Mouse (Mus musculus) small intestine, adult 2 months (tissue): Measurements from ENCODE around the gene Ccm2l. TPM values are rescaled to one million over a fixed set of nuclear protein-coding genes. Genes with fewer than 3 reads are reported as not detected.

ENCODE experiments used
- H3K27ac ChIP-seq: fragments of 200-500 bp; 2 replicates; pipeline ENCODE4 v1.5.1; 2012; ENCODE audit warnings: low read depth, low read length, control low read depth, inconsistent platforms; ENCODE audit not compliant: insufficient read depth
- H3K27me3 ChIP-seq: fragments of 200-500 bp; 2 replicates; pipeline ENCODE4 v1.6.1; 2012; ENCODE audit warnings: mild to moderate bottlenecking, moderate library complexity, low read length, inconsistent platforms; ENCODE audit not compliant: control insufficient read depth, insufficient read depth
- H3K36me3 ChIP-seq: fragments of 200-500 bp; 2 replicates; pipeline ENCODE4 v1.6.1; 2012; ENCODE audit warnings: mild to moderate bottlenecking, low read length, control low read depth, inconsistent platforms; ENCODE audit not compliant: control insufficient read depth, insufficient read depth
- H3K4me1 ChIP-seq: fragments of 200-500 bp; 2 replicates; pipeline ENCODE4 v1.6.1; 2012; ENCODE audit warnings: low read length, inconsistent platforms, mixed read lengths; ENCODE audit not compliant: control insufficient read depth, insufficient read depth, insufficient read length
- H3K4me3 ChIP-seq: fragments of 200-500 bp; 2 replicates; pipeline ENCODE4 v1.5.1; 2012; ENCODE audit warnings: low read depth, mild to moderate bottlenecking, control low read depth, inconsistent platforms, low read length, moderate library complexity
- CTCF ChIP-seq: fragments of 200-500 bp; IDR thresholded peaks from 2 replicates; pipeline ENCODE4 v1.5.1; 2012; ENCODE audit warnings: low read depth, mild to moderate bottlenecking, control low read depth, inconsistent platforms, low read length, moderate library complexity, mixed read lengths; ENCODE audit not compliant: insufficient replicate concordance, insufficient read length; ENCODE audit errors: extremely low read depth
- POLR2A ChIP-seq: fragments of 200-500 bp; IDR thresholded peaks from 2 replicates; pipeline ENCODE4 v1.6.1; 2012; ENCODE audit warnings: low read depth, mild to moderate bottlenecking, control low read depth, inconsistent platforms, low read length, moderate library complexity
- WGBS: fragments of 180-500 bp; shearing (Covaris S2); methylation state at CpG from one replicate; pipeline ENCODE4 v1.1.7; 2018; 5-methylcytosine and 5-hydroxymethylcytosine counted together
- polyA plus RNA-seq: library from polyadenylated mRNA; depleted of rRNA; stranded (reverse); fragments of >200 nt; gene quantifications from 2 replicates; pipeline ENCODE4 v1.2.3, GENCODE M21; 2012

Gene Ccm2l
- polyA plus RNA-seq, 1 experiment: 9.2 TPM

- 40% methylated on average over 23 of the region's 23 CpGs for WGBS
- no peak overlapping the region for H3K4me3 ChIP-seq
- H3K27ac ChIP-seq: no peak overlapping the region
- TF ChIP-seq CTCF (no peak), POLR2A (no peak)
- H3K36me3 ChIP-seq: no peaks in the 10 kb centered on the region
- peaks cover 4% of the 10 kb centered on the region for H3K4me1 ChIP-seq
- H3K27me3 ChIP-seq: peaks cover 22% of the 10 kb centered on the region
Measured at GRCm38 (mm10) chr2:153107046-153107766, 41.5 kb downstream of the Ccm2l start.

GRCm38 (mm10) chr2:153107802-153108201 lies 42.0 kb downstream of the Ccm2l start:
- no peak for TF ChIP-seq POLR2A
- Histone ChIP-seq H3K4me1 (peaks cover 4% of the 10 kb centered on the region), H3K27ac (no peak overlapping the region), H3K4me3 (no peak overlapping the region), H3K27me3 (peaks cover 22% of the 10 kb centered on the region), H3K36me3 (no peaks in the 10 kb centered on the region)
- 10% methylated on average over 15 of the region's 15 CpGs for WGBS

- TF ChIP-seq POLR2A: no peak
- peak within 1 kb of the TSS; percentile 61 for H3K4me3 ChIP-seq
- H3K36me3 ChIP-seq: no peaks in the 10 kb centered on the region
- H3K27ac ChIP-seq: peak within 1 kb of the TSS; percentile 64
- H3K4me1 ChIP-seq: peaks cover 4% of the 10 kb centered on the region
- H3K27me3 ChIP-seq: peaks cover 22% of the 10 kb centered on the region
- 4% methylated on average over 52 of the region's 52 CpGs for WGBS
Measured at GRCm38 (mm10) chr2:153108313-153109264, 42.8 kb downstream of the Ccm2l start, which contains the start of gene Hck. TSS of gene Hck (plus strand) at chr2:153108468.

GRCm38 (mm10) chr2:153109596-153109995 lies 43.8 kb downstream of the Ccm2l start:
- 61% methylated on average over 7 of the region's 7 CpGs for WGBS
- Histone ChIP-seq H3K36me3 (no peaks in the 10 kb centered on the region), H3K4me3 (no peak overlapping the region), H3K27ac (no peak overlapping the region), H3K4me1 (peaks cover 4% of the 10 kb centered on the region), H3K27me3 (peaks cover 22% of the 10 kb centered on the region)
- TF ChIP-seq POLR2A (no peak), CTCF (no peak)

- Histone ChIP-seq H3K36me3 (no peaks in the 10 kb centered on the region), H3K27me3 (peaks cover 22% of the 10 kb centered on the region), H3K27ac (no peak overlapping the region), H3K4me3 (no peak overlapping the region), H3K4me1 (peaks cover 4% of the 10 kb centered on the region)
- no peak for TF ChIP-seq POLR2A
- no peak for TF ChIP-seq CTCF
- 65% methylated on average over 7 of the region's 7 CpGs for WGBS
Measured at GRCm38 (mm10) chr2:153111298-153111697, 45.5 kb downstream of the Ccm2l start.

GRCm38 (mm10) chr2:153115679-153116081 lies 49.9 kb downstream of the Ccm2l start:
- H3K4me1 ChIP-seq: no peaks in the 10 kb centered on the region
- no peaks in the 10 kb centered on the region for H3K27me3 ChIP-seq
- 0 out of 2 replicates have a peak overlapping the region, but pooled peaks have one; percentile 12 for H3K27ac ChIP-seq
- H3K4me3 ChIP-seq: no peak overlapping the region
- H3K36me3 ChIP-seq: no peaks in the 10 kb centered on the region
- 55% methylated on average over 4 of the region's 4 CpGs for WGBS
- no peak for TF ChIP-seq CTCF

- H3K4me3 ChIP-seq: no peak overlapping the region
- 60% methylated on average over 7 of the region's 7 CpGs for WGBS
- TF ChIP-seq CTCF (no peak), POLR2A (no peak)
- H3K36me3 ChIP-seq: no peaks in the 10 kb centered on the region
- H3K4me1 ChIP-seq: no peaks in the 10 kb centered on the region; the same call in 1 of the 2 replicates
- H3K27ac ChIP-seq: peak overlapping the region; percentile 35
- no peaks in the 10 kb centered on the region for H3K27me3 ChIP-seq
Measured at GRCm38 (mm10) chr2:153117051-153117486, 51.3 kb downstream of the Ccm2l start.
